Mouse (Mus musculus): ENCODE measurements around the gene Gpcpd1.

The Gpcpd1 gene

GRCm38 (mm10) chr2:132589906-132590538 lies 2.5 kb upstream of the Gpcpd1 start:
- in situ Hi-C loops (cut with MboI; ENCODE audit: low sequenced_read_pairs) = no loop called here

- in situ Hi-C loops (cut with MboI; ENCODE audit: low sequenced_read_pairs) = no loop called here
Measured at GRCm38 (mm10) chr2:132586006-132586405, 1.5 kb downstream of the Gpcpd1 start.

- in situ Hi-C loops (cut with MboI; ENCODE audit: low sequenced_read_pairs) = no loop called here
Measured at GRCm38 (mm10) chr2:132584191-132584590, 3.3 kb downstream of the Gpcpd1 start.

GRCm38 (mm10) chr2:132583126-132583525 lies 4.4 kb downstream of the Gpcpd1 start:
- in situ Hi-C loops (cut with MboI; ENCODE audit: low sequenced_read_pairs) = no loop called here

- in situ Hi-C loops (cut with MboI; ENCODE audit: low sequenced_read_pairs) = no loop called here
Measured at GRCm38 (mm10) chr2:132582227-132582626, 5.3 kb downstream of the Gpcpd1 start.

- in situ Hi-C loops (cut with MboI; ENCODE audit: low sequenced_read_pairs) = no loop called here
Measured at GRCm38 (mm10) chr2:132579689-132580088, 7.8 kb downstream of the Gpcpd1 start.

- in situ Hi-C loops (cut with MboI; ENCODE audit: low sequenced_read_pairs) = no loop called here
Measured at GRCm38 (mm10) chr2:132578711-132579110, 8.8 kb downstream of the Gpcpd1 start.

- in situ Hi-C loops (cut with MboI; ENCODE audit: low sequenced_read_pairs) = no loop called here
Measured at GRCm38 (mm10) chr2:132578059-132578458, 9.5 kb downstream of the Gpcpd1 start.

- in situ Hi-C loops (cut with MboI; ENCODE audit: low sequenced_read_pairs) = no loop called here
Measured at GRCm38 (mm10) chr2:132577431-132577981, 10.0 kb downstream of the Gpcpd1 start.

GRCm38 (mm10) chr2:132576522-132577135 lies 10.9 kb downstream of the Gpcpd1 start:
- in situ Hi-C loops (cut with MboI; ENCODE audit: low sequenced_read_pairs) = no loop called here

- in situ Hi-C loops (cut with MboI; ENCODE audit: low sequenced_read_pairs) = no loop called here
Measured at GRCm38 (mm10) chr2:132575759-132576439, 11.6 kb downstream of the Gpcpd1 start.

GRCm38 (mm10) chr2:132575256-132575655 lies 12.3 kb downstream of the Gpcpd1 start:
- in situ Hi-C loops (cut with MboI; ENCODE audit: low sequenced_read_pairs) = no loop called here

GRCm38 (mm10) chr2:132573280-132573679 lies 14.2 kb downstream of the Gpcpd1 start:
- in situ Hi-C loops (cut with MboI; ENCODE audit: low sequenced_read_pairs) = no loop called here

GRCm38 (mm10) chr2:132572651-132573050 lies 14.9 kb downstream of the Gpcpd1 start:
- in situ Hi-C loops (cut with MboI; ENCODE audit: low sequenced_read_pairs) = no loop called here

- in situ Hi-C loops (cut with MboI; ENCODE audit: low sequenced_read_pairs) = no loop called here
Measured at GRCm38 (mm10) chr2:132571301-132571700, 16.2 kb downstream of the Gpcpd1 start.

GRCm38 (mm10) chr2:132570869-132571268 lies 16.7 kb downstream of the Gpcpd1 start:
- in situ Hi-C loops (cut with MboI; ENCODE audit: low sequenced_read_pairs) = no loop called here

GRCm38 (mm10) chr2:132569686-132570085 lies 17.8 kb downstream of the Gpcpd1 start:
- in situ Hi-C loops (cut with MboI; ENCODE audit: low sequenced_read_pairs) = no loop called here

- in situ Hi-C loops (cut with MboI; ENCODE audit: low sequenced_read_pairs) = no loop called here
Measured at GRCm38 (mm10) chr2:132567414-132567813, 20.1 kb downstream of the Gpcpd1 start.

- in situ Hi-C loops (cut with MboI; ENCODE audit: low sequenced_read_pairs) = no loop called here
Measured at GRCm38 (mm10) chr2:132561860-132562259, 25.7 kb downstream of the Gpcpd1 start.

GRCm38 (mm10) chr2:132527864-132528263 lies 59.7 kb downstream of the Gpcpd1 start:
- in situ Hi-C loops (cut with MboI; ENCODE audit: low sequenced_read_pairs) = no loop called here

GRCm38 (mm10) chr2:132526894-132527532 lies 60.5 kb downstream of the Gpcpd1 start:
- in situ Hi-C loops (cut with MboI; ENCODE audit: low sequenced_read_pairs) = no loop called here
